Mouse (Mus musculus): Measurements from ENCODE around the gene Baat. TPM values are rescaled to one million over a fixed set of nuclear protein-coding genes. Genes with fewer than 3 reads are reported as not detected.

The Baat gene
- polyA plus RNA-seq, 1 experiment from 2014 or later, result not detected

Other genes with a start within 250 kb of the Baat start
- gene Acnat2, start 98.4 kb downstream of the Baat start, polyA plus RNA-seq (2015; fragmentation: Nextera tagmentation; extraction: Ambion mirVana), result not detected in 2 replicates
- gene Acnat1, start 32.6 kb downstream of the Baat start, polyA plus RNA-seq (2015; fragmentation: Nextera tagmentation; extraction: Ambion mirVana), result not detected in 2 replicates
- gene Mrpl50, start 14.5 kb upstream of the Baat start, polyA plus RNA-seq (2015; fragmentation: Nextera tagmentation; extraction: Ambion mirVana), result 70.6 and 77.5 TPM in 2 replicates
- gene Zfp189, start 14.6 kb upstream of the Baat start, polyA plus RNA-seq (2015; fragmentation: Nextera tagmentation; extraction: Ambion mirVana), result 12.6 and 12.8 TPM in 2 replicates
- 0.25 and 0.77 TPM in 2 replicates for gene Aldob, start 43.0 kb upstream of the Baat start, polyA plus RNA-seq (2015; fragmentation: Nextera tagmentation; extraction: Ambion mirVana)
- gene Tmem246, start 91.3 kb upstream of the Baat start, polyA plus RNA-seq (2015; fragmentation: Nextera tagmentation; extraction: Ambion mirVana), result 107 and 108 TPM in 2 replicates
- gene Rnf20, start 125.4 kb upstream of the Baat start, polyA plus RNA-seq (2015; fragmentation: Nextera tagmentation; extraction: Ambion mirVana), result 53.3 and 57.4 TPM in 2 replicates
- 0.64 and 0.74 TPM in 2 replicates for gene Ppp3r2, start 175.5 kb upstream of the Baat start, polyA plus RNA-seq (2015; fragmentation: Nextera tagmentation; extraction: Ambion mirVana)